Mouse (Mus musculus) bone marrow, adult 2 months (tissue): Measurements from ENCODE around the gene Atp8a2.

Experiments
- CTCF ChIP-seq: fragments of 200-500 bp; IDR thresholded peaks from 2 replicates; pipeline ENCODE4 v1.5.1; 2011; ENCODE audit warnings: low read length, control low read depth; ENCODE audit not compliant: control insufficient read depth, insufficient read depth
- POLR2A ChIP-seq: fragments of 200-500 bp; IDR thresholded peaks from 2 replicates; pipeline ENCODE4 v1.6.1; 2011; ENCODE audit warnings: low read depth, mild to moderate bottlenecking, control low read depth, low read length, borderline replicate concordance; ENCODE audit not compliant: control insufficient read depth

DNA sequence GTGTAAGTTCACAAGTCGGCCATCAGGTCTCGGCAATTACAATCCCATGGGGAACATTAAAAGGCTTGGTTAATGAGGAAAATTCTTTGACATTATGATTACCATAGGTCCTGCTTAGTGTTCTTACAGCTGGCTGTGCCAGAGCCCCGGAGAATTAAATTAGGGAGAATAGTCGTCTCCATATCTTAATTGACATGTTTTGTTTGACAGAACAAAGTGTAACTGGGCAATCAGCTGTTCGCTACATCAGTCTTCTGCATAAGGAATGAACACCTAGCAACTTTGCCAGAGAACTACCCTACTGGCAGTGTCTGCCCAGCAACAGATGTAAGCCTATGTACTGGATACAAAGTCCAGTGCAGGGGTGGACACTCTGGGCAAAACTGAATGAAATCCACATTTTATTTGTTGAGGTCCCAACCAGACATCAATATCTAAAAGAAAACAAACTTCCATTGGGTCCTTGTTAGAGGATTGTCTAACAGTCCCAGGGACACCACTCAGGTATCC, 225.7 kb downstream of the Atp8a2 start:
- no peak for TF ChIP-seq CTCF
- TF ChIP-seq POLR2A = no peak
